Mouse (Mus musculus) kidney, adult 2 months (tissue): ENCODE data around the gene Hist1h2ba.

Experiments
- CTCF ChIP-seq: fragments of 200-500 bp; conservative IDR thresholded peaks from 2 replicates; pipeline ENCODE4 v1.5.1; 2011; ENCODE audit warnings: low read depth, mild to moderate bottlenecking, control low read depth, low read length, moderate library complexity, mixed read lengths; ENCODE audit not compliant: insufficient read depth, insufficient read length
- POLR2A ChIP-seq: fragments of 200-500 bp; IDR thresholded peaks from one replicate; pipeline ENCODE4 v1.6.1; 2011; ENCODE audit warnings: low read depth, low read length, control low read depth

DNA sequence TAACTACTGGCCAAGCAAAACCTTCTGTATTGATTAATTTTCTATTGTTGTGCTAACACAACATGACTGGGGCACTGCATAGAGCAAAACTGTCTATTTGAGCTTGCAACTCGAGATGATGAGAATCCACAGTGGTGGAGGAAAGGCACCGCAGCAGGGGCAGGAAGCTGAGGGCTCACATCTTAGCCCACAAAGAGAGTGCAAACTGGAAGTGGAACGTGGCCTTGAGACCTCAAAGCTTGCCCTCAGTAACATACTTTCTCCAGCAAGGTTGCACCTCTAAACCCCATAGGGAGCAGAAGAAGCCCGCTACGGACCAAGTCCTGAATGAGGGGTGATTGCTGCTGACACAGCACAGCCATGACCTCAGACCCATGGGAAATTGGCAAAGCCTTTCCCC is 23.8 kb downstream of the Hist1h2ba start:
- no peak for TF ChIP-seq CTCF
- no peak for TF ChIP-seq POLR2A
